Mouse (Mus musculus) embryo, embryonic 10 days (tissue): Measurements from ENCODE around the gene Heatr6.
A peak's percentile ranks its signal among the peaks of the same experiment; 100 is the strongest.

Experiments
- DNase-seq: peaks from one replicate; pipeline ENCODE4 v3.0.0-alpha.2; 2015; ENCODE audit warnings: low spot score

The Heatr6 gene

GRCm38 (mm10) chr11:83747376-83748265 lies 5.9 kb upstream of the Heatr6 start:
- no peak for DNase-seq

DNA sequence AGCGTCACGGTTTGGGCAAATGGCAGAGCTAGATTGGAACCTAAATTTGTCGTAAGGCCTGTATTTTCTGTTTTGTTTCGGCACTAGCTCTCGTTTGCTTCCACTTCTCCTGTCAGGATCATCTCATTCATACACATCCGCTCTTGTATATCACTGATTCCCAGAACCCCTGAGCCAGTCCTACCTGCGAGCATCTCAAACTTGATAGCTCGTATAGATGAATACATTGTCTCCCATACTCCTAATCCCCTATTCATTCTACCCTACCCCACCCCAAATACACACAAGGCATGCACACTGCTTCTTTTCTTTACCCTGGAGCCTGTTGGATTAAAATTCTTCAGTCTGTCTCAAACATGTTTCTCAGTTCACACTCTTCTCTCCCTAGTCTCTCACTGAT lies 731 bp downstream of the Heatr6 start:
- no peak for DNase-seq

GRCm38 (mm10) chr11:83767306-83767705 lies 13.8 kb downstream of the Heatr6 start:
- DNase-seq = no peak

DNA sequence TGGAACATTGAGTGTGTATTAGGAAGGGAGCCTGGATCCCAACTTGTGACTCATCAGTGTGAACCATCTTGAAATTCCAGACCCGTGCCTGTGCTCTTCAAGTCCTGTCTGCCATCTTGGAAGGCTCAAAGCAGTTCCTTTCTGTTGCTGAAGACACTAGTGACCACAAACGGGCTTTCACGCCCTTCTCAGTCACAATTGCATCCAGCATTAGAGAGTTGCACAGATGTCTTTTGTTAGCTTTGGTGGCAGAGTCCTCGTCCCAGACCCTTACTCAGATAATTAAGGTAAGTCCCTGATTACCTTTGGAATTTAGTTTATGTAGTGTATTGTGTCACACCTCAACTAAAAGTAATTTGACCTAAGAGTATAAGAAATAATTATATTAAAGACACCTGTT lies 15.5 kb downstream of the Heatr6 start:
- DNase-seq = no peak

GRCm38 (mm10) chr11:83771014-83771413 lies 17.5 kb downstream of the Heatr6 start:
- DNase-seq = no peak

GRCm38 (mm10) chr11:83772341-83772740 lies 18.8 kb downstream of the Heatr6 start:
- DNase-seq = no peak

DNA sequence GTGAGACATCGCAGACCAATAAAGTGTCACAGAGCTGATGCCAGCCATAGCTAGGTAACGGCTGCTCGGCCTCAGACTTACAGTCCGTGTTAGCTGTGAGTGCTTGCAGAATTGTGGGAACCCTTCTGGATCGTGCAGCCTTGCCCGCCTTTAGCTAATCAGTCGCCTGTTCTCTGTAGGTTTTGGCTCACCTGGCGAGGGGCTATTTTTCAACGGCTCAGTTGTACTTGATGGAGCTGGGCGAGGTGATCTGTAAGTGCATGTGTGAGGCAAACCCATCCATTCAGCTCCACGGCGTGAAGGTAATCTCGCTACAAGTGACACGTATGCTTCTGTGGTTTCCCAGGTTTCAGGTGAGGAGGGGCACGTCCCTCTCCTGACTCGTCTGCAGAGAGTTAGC lies 20.2 kb downstream of the Heatr6 start:
- no peak for DNase-seq

DNA sequence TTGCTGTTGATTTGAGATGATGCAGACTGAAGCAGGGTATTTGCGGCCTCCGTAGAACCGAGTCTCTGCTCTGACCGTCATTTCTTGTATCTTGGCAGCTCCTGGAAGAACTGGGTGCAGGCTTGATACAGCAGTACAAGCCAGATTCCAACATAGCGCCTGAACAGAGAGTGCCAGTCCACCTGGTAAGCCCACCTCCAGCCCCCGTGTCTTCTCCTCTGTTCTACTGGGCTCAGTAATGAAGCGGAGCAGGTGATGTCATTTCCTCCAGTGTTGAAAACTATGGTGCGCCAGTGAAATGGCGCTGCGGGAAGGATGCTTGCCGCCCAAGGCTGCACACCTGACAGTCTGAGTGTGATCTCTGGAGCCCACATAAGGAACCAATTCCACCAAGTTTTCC lies 20.8 kb downstream of the Heatr6 start:
- no peak for DNase-seq

DNA sequence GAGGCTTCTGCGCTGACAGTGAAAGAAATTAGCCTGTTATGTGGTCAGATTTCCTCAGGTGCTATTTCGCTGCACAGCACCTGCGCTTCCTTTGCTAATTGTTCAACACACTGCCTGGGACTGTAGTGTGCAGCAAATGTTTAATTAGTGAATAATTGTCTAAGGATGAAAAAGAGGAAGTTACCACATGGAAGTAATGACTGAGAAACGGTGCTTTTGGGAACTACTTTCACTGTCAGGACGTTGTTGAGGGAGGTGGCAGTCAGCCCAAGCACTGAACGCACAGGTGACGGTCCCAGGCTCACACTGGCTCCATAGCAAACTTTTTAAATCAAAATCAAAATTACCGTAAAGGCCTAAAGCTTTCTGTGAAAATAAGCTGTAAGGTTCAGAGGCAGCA lies 23.3 kb downstream of the Heatr6 start:
- no peak for DNase-seq

- no peak for DNase-seq
Observed at GRCm38 (mm10) chr11:83783931-83784600, 30.6 kb downstream of the Heatr6 start.

- no peak for DNase-seq
Observed at GRCm38 (mm10) chr11:83784661-83785060, 31.2 kb downstream of the Heatr6 start.

DNA sequence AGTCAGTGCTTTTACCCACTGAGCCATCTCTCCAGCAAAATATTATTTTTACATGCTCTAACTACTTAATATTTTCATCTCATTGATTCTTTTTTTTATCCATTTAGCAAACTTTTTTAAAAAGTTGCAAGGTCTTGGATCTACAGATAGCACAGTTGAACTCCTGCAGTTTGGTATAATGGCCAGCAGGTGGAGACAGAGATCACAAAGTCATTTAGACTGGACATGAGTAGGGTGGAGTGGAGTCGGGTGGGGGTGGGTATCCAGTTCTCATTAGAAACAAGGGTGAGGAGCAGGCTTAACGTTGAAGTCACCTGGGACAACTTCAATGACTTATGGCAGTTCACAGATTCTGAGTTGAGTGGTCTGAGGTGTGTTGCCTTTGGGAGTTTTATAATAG lies 31.9 kb downstream of the Heatr6 start:
- DNase-seq = peak; percentile 79

DNA sequence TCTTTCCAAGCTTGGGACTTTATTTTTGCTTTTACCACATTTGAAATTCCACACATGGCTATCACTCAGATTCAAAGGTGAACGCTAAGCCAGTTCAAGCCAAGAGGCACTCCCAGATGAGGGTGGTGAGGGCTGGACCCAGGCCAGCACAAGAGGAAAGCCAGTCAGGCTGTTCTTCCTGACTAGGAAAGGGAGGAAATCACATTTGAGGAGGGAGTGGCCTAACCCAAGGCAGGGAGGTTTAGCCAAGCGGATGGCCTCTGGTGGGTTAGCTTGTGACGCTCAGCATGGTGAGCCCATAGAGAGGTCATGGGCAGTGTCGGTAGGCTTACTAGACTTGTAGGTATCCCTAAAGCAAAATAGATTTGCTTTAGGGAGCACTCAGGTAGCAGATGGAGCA lies 33.3 kb downstream of the Heatr6 start:
- DNase-seq = no peak

- DNase-seq = no peak
Observed at GRCm38 (mm10) chr11:83787401-83788021, 34.0 kb downstream of the Heatr6 start.

DNA sequence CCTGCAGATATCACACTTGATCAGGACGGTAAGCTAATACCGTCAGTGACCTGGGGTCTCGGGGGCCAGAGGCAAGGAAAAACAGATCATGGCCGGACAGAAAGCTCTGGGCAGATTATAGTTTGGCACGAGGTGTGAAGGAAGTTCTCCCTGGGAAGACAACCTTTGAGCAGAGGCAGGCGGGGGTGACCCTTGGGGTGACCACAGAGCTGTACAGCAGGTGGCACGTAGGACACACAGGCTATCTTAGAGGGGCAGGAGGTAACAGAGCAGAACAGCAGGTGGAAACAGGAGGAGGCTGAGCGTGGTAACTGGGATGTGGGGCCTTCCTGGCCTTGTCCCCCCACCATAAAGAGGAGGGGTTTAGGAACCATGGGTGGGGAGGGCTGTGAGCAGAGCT lies 34.8 kb downstream of the Heatr6 start:
- no peak for DNase-seq

GRCm38 (mm10) chr11:83789259-83789658 lies 35.8 kb downstream of the Heatr6 start:
- DNase-seq = no peak

DNA sequence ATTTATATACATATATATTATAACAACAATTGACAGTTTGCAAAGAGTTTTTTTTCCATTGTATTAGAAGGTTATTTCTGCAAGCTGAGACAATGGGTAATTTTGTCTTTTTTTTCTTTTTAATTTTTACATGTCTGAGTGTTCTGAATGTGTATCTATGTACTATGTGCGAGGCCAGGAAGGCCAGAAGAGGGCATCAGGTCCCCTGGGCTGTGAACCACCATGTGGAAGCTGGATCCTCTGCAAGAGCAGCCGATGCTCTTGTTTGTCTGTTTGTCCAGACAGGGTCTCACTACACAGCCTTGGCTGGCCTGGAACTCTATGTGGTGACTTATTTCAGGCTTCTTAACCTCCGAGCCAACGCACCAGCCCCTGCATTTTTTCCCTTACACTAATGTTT lies 37.6 kb downstream of the Heatr6 start:
- DNase-seq = no peak

DNA sequence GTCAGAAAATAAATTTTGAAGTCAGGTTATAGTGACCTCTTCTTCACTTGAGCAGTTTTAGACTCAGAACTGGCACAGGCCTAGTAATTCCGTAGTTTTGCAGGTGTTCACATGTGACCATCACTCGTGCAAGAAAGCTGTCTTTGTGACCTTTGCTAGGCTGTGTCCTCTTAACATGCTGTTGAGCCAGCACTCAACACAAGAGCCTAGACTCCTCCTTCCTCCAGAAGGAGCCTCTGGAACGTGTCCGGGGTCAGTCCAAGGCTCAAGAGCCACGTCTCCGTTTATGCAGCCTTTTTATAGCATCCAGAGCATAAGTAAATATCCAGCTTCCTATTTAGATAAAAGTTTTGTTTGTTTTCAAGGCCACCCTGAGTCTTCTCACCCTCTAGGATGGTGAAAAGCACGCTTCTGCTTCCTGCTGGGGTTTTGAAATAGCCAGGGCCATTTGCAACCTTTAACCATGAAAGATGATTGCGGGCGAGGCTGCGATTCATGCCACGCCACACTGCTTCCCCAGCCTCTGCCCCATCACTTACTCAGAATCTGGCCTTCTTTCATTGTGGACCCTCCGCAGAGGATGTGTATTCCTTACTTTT lies 38.9 kb downstream of the Heatr6 start:
- DNase-seq = no peak

DNA sequence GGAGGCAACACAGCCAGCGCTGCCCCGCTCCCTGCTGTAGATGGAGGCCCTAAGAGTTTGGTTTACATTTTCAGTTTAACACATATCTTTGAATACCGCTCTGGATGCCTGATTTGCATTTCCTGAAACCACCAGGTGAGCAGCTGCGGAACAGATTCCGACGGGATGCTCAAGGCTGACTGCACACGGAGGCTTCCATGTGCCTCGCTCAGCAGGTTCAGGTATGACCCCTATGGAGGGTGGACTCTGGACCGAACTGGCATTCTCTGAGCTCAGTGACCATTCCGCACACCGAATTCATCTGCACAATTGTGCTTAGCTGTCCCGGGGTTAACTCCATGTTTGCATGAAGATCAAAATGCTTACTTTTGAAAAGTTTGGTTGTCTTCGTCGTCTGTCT lies 39.8 kb downstream of the Heatr6 start:
- no peak for DNase-seq

- DNase-seq = no peak
Observed at GRCm38 (mm10) chr11:83796112-83796511, 42.6 kb downstream of the Heatr6 start.

DNA sequence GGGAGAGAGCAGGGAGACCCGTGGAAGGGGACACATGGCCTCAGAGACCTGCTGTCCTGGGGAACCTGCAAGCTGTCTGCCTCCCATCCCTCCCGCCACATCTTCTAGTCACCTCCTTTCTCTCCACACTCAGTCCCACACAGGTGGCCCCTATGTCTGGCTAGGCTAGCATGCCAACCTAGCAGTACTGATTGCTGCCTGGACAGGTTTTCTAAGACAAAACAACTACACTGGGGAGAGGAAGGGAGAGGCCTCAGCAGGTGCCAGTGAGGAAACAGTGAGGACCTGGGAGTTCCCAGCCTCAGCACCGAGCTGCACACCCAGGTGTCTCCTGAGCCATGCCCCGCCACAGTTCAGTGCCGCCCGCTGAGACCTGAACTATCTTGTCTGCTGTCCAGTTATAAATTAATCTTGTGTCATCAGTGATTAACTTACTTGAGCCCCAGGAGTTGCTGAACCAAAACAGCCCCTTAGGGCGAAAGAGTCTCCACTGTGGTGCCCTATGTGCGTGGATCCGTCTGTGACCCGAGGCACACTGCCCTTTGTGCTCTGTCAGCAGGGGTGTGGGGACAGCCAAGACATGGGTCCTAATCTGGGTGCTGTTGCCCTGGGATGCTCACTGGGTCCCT lies 43.6 kb downstream of the Heatr6 start:
- DNase-seq = no peak

GRCm38 (mm10) chr11:83799871-83800430 lies 46.5 kb downstream of the Heatr6 start:
- no peak for DNase-seq
